Mouse (Mus musculus): ENCODE measurements around the gene Pex11b.
"Not testable (repeated sequence)": the region's sequence is repeated elsewhere in the genome, so short reads cannot be mapped to it uniquely, and the experiment has no call there.

Gene Pex11b

GRCm38 (mm10) chr3:96675171-96675570 is 40.0 kb downstream of the Pex11b start:
- DNase-seq (ENCODE audit: low read depth): peak; percentile 32

- no peak for DNase-seq (ENCODE audit: low read depth)
These were observed 40.5 kb downstream of the Pex11b start for GRCm38 (mm10) chr3:96675690-96676089.

- no peak for DNase-seq (ENCODE audit: low read depth)
These were observed 43.3 kb downstream of the Pex11b start for GRCm38 (mm10) chr3:96678456-96678855.

GRCm38 (mm10) chr3:96679159-96679674 is 44.0 kb downstream of the Pex11b start:
- peak; percentile 62 for DNase-seq (ENCODE audit: low read depth)

- DNase-seq (ENCODE audit: low read depth): no peak
These were observed 45.2 kb downstream of the Pex11b start for GRCm38 (mm10) chr3:96680269-96680956.

GRCm38 (mm10) chr3:96683496-96683895 is 48.3 kb downstream of the Pex11b start:
- no peak for DNase-seq (ENCODE audit: low read depth)

- no peak for DNase-seq (ENCODE audit: low read depth)
These were observed 49.1 kb downstream of the Pex11b start for GRCm38 (mm10) chr3:96684151-96684821.

GRCm38 (mm10) chr3:96684822-96685156 is 49.6 kb downstream of the Pex11b start:
- DNase-seq (ENCODE audit: low read depth): no peak

- not testable (repeated sequence) for DNase-seq (ENCODE audit: low read depth)
These were observed 50.9 kb downstream of the Pex11b start for GRCm38 (mm10) chr3:96686057-96686456.

- DNase-seq (ENCODE audit: low read depth): no peak
These were observed 53.7 kb downstream of the Pex11b start for GRCm38 (mm10) chr3:96688854-96689253.

GRCm38 (mm10) chr3:96690298-96690697 is 55.1 kb downstream of the Pex11b start:
- peak; percentile 48 for DNase-seq (ENCODE audit: low read depth)

- peak; percentile 33 for DNase-seq (ENCODE audit: low read depth)
These were observed 57.3 kb downstream of the Pex11b start for GRCm38 (mm10) chr3:96692506-96692905.

GRCm38 (mm10) chr3:96693579-96693978 is 58.4 kb downstream of the Pex11b start:
- DNase-seq (ENCODE audit: low read depth): no peak
